Mouse (Mus musculus): ENCODE measurements around the gene Ifi206.

GRCm38 (mm10) chr1:173447067-173447466, 43.8 kb downstream of the Ifi206 start:
- TF ChIP-seq POLR2A (IDR thresholded peaks at IDR 0.05; ENCODE audit: control insufficient read depth, extremely low read depth, insufficient read depth, low read length, poor library complexity) (no peak), CTCF (IDR thresholded peaks at IDR 0.05; ENCODE audit: borderline replicate concordance, control insufficient read depth, extremely low read depth, insufficient read depth, low read length, poor library complexity) (no peak)

All from thymus, adult 2 months (tissue).